In genomic region chr2:35335620-35336019, GRCm38 (mm10) we compare ENCODE assay signal across 10 mouse cellular contexts. TPM values are rescaled to one million over a fixed set of nuclear protein-coding genes. Genes with fewer than 3 reads are reported as not detected.
DNase-seq lines count a peak whose midpoint lies in the region; ATAC-seq and TF ChIP-seq lines count a peak whose summit lies in the region.
"Had no signal": no experiment of that assay in that cellular context is flagged by ENCODE, and none has a peak within 500 bp of the region (broad histone marks: within the 10 kb centered on the region; RNA-seq: fewer than 3 reads in every experiment).

No protein-coding gene starts in this region.

- no peaks in the 10 kb centered on the region for H3K27me3 ChIP-seq in heart, embryonic 14.5 days (ENCODE audit: control insufficient read depth, insufficient read depth, low read length)
- H3K27me3 ChIP-seq in hindbrain, embryonic 16.5 days (replicated peaks; ENCODE audit: control insufficient read depth, insufficient read depth, low read length), result no peaks in the 10 kb centered on the region
- H3K27me3 ChIP-seq in midbrain, postnatal 0 days (ENCODE audit: insufficient read depth, low read length), result no peaks in the 10 kb centered on the region

- ATAC-seq in heart, embryonic 14.5 days (ENCODE audit: insufficient number of reproducible peaks, insufficient read depth, low FRiP score, low read depth), result no peak
- no peak for ATAC-seq in hindbrain, embryonic 16.5 days
- ATAC-seq in midbrain, postnatal 0 days (ENCODE audit: low FRiP score), result no peak
- ATAC-seq in megakaryocyte progenitor cell, adult 5-6 weeks (replicated peaks; ENCODE audit: poor library complexity), result no peak

- peak overlapping the region; percentile 82 for H3K9ac ChIP-seq in heart, embryonic 14.5 days (ENCODE audit: low read length)
- H3K9ac ChIP-seq in hindbrain, embryonic 16.5 days (ENCODE audit: low read depth, low read length), result peak overlapping the region; percentile 60; the same call in 1 of the 2 replicates
- H3K9ac ChIP-seq in midbrain, postnatal 0 days (replicated peaks; ENCODE audit: low read length, poor library complexity, severe bottlenecking), result peak overlapping the region; percentile 71; the same call in 1 of the 2 replicates

- H3K27ac ChIP-seq in heart, embryonic 14.5 days (replicated peaks in 1 of 2; ENCODE audit: control insufficient read depth in 1 of 2, insufficient read depth in 1 of 2, low read depth in 2 of 2, low read length in 2 of 2), result no peak overlapping the region
- H3K27ac ChIP-seq in brown adipose tissue, adult 24 weeks (replicated peaks; ENCODE audit: low read depth, low read length), result peak overlapping the region; percentile 83
- no peak overlapping the region for H3K27ac ChIP-seq in hindbrain, embryonic 16.5 days (ENCODE audit: low read depth, low read length)
- no peak overlapping the region for H3K27ac ChIP-seq in midbrain, postnatal 0 days (ENCODE audit: low read depth, low read length)

- WGBS in heart, embryonic 14.5 days, result 29% methylated on average over 7 of the region's 7 CpGs
- 9% methylated on average over 7 of the region's 7 CpGs for WGBS in hindbrain, embryonic 16.5 days
- 8% methylated on average over 7 of the region's 7 CpGs for WGBS in midbrain, postnatal 0 days

- intact Hi-C loops in heart, postnatal 10 days (cut with DNase I), result no loop called here
- intact Hi-C loops in left cerebral cortex, postnatal 4 days (cut with DNase I), result no loop called here

- no peak for TF ChIP-seq CTCF in midbrain, postnatal 0 days (IDR thresholded peaks at IDR 0.05)

- no peak for DNase-seq in heart, postnatal 10 days
- DNase-seq in midbrain, postnatal 0 days (ENCODE audit: low spot score), result no peak
- DNase-seq in MN1 (ENCODE audit: low spot score), result no peak
- no peak for DNase-seq in left cerebral cortex, postnatal 4 days

- H3K9me3 ChIP-seq in heart, embryonic 14.5 days (ENCODE audit: control insufficient read depth, low read length), result no peaks in the 10 kb centered on the region
- no peaks in the 10 kb centered on the region for H3K9me3 ChIP-seq in hindbrain, embryonic 16.5 days (ENCODE audit: control insufficient read depth, low read length)
- H3K9me3 ChIP-seq in midbrain, postnatal 0 days (ENCODE audit: low read length), result no peaks in the 10 kb centered on the region

- H3K36me3 ChIP-seq in heart, embryonic 14.5 days (ENCODE audit: control insufficient read depth, insufficient read depth, low read length), result no peaks in the 10 kb centered on the region
- H3K36me3 ChIP-seq in hindbrain, embryonic 16.5 days (ENCODE audit: control insufficient read depth, insufficient read depth, low read length), result no peaks in the 10 kb centered on the region
- H3K36me3 ChIP-seq in midbrain, postnatal 0 days (ENCODE audit: insufficient read depth, low read length), result no peaks in the 10 kb centered on the region

- H3K4me3 ChIP-seq in heart, embryonic 14.5 days (ENCODE audit: control insufficient read depth in 1 of 2, insufficient read depth in 1 of 2, low read depth in 1 of 2, low read length in 2 of 2), result peak overlapping the region; percentile 13 to 71; a peak in 3 of 4 replicates
- H3K4me3 ChIP-seq in brown adipose tissue, adult 24 weeks (ENCODE audit: insufficient read depth, low read depth, low read length), result peak overlapping the region; percentile 85
- H3K4me3 ChIP-seq in hindbrain, embryonic 16.5 days (ENCODE audit: low read length), result peak overlapping the region; percentile 63
- peak overlapping the region; percentile 49 for H3K4me3 ChIP-seq in midbrain, postnatal 0 days (ENCODE audit: low read depth, low read length)

- peaks cover 5 to 11% of the 10 kb centered on the region in 2 experiments; a peak in 3 of 4 replicates for H3K4me1 ChIP-seq in heart, embryonic 14.5 days (ENCODE audit: control insufficient read depth in 2 of 2, insufficient read depth in 2 of 2, low read length in 2 of 2)
- peaks cover 33% of the 10 kb centered on the region for H3K4me1 ChIP-seq in brown adipose tissue, adult 24 weeks (ENCODE audit: control insufficient read depth, insufficient read depth, insufficient read length, low read length)
- H3K4me1 ChIP-seq in hindbrain, embryonic 16.5 days (ENCODE audit: control insufficient read depth, insufficient read depth, low read depth, low read length), result peaks cover 15% of the 10 kb centered on the region
- H3K4me1 ChIP-seq in midbrain, postnatal 0 days (ENCODE audit: insufficient read depth, low read length), result no peaks in the 10 kb centered on the region

- H3K4me2 ChIP-seq in heart, embryonic 14.5 days (ENCODE audit: low read length), result peak overlapping the region; percentile 96
- peak overlapping the region; percentile 65 for H3K4me2 ChIP-seq in hindbrain, embryonic 16.5 days (ENCODE audit: low read length)
- peak overlapping the region; percentile 74 for H3K4me2 ChIP-seq in midbrain, postnatal 0 days (ENCODE audit: low read depth, low read length, poor library complexity, severe bottlenecking)

RNA-seq across cellular contexts. Expression of gene Stom, which starts 1.2 kb away (rescaled TPM):
- 40.3 and 46.7 TPM in 2 replicates for polyA plus RNA-seq in heart, embryonic 14.5 days (2014; fragmentation: Nextera tagmentation; extraction: Ambion mirVana)
- total RNA-seq in heart, postnatal 10 days (2021), result 10 to 100 TPM; 56.2 to 61.7 TPM
- 230 and 257 TPM in 2 replicates for polyA plus RNA-seq in brown adipose tissue, adult 24 weeks (2012; ENCODE audit: insufficient read depth, insufficient read length, missing spikeins)
- 28.7 and 29.8 TPM in 2 replicates for polyA plus RNA-seq in hindbrain, embryonic 16.5 days (2015; fragmentation: Nextera tagmentation; extraction: Ambion mirVana)
- total RNA-seq in midbrain, postnatal 0 days (2014; rRNA removed), result 21.9 and 24.9 TPM in 2 replicates
- polyA plus RNA-seq in midbrain, postnatal 0 days (2015; fragmentation: Nextera tagmentation; extraction: Ambion mirVana), result 23.1 and 23.3 TPM in 2 replicates
- total RNA-seq in megakaryocyte progenitor cell, adult 5-6 weeks (2015), result 71.2 and 72.0 TPM in 2 replicates
- 131 and 167 TPM in 2 replicates for total RNA-seq in megakaryocyte progenitor cell, adult 5-6 weeks (2017)
- total RNA-seq in left cerebral cortex, postnatal 4 days (2021), result 10 to 100 TPM in 1 of 2 experiments, 1 to 10 TPM in 1; 7.0 to 10.5 TPM

RNA-seq across cellular contexts. Expression of gene 4930568D16Rik, which starts 31.9 kb away (rescaled TPM):
- polyA plus RNA-seq in heart, embryonic 14.5 days (2014; fragmentation: Nextera tagmentation; extraction: Ambion mirVana), result not detected in 2 replicates
- total RNA-seq in heart, postnatal 10 days (2021), result not detected
- polyA plus RNA-seq in brown adipose tissue, adult 24 weeks (2012; ENCODE audit: insufficient read depth, insufficient read length, missing spikeins), result not detected in 2 replicates
- polyA plus RNA-seq in hindbrain, embryonic 16.5 days (2015; fragmentation: Nextera tagmentation; extraction: Ambion mirVana), result not detected in 2 replicates
- total RNA-seq in midbrain, postnatal 0 days (2014; rRNA removed), result not detected in 2 replicates
- polyA plus RNA-seq in midbrain, postnatal 0 days (2015; fragmentation: Nextera tagmentation; extraction: Ambion mirVana), result not detected in 2 replicates
- total RNA-seq in megakaryocyte progenitor cell, adult 5-6 weeks (2015), result not detected in 2 replicates
- total RNA-seq in megakaryocyte progenitor cell, adult 5-6 weeks (2017), result not detected in 2 replicates
- total RNA-seq in left cerebral cortex, postnatal 4 days (2021), result not detected
- total RNA-seq: ES-E14; gastrocnemius, postnatal 10 days had no signal
